Mouse (Mus musculus) MEL (cell line): ENCODE measurements around the gene Tnp2. TPM values are rescaled to one million over a fixed set of nuclear protein-coding genes. Genes with fewer than 3 reads are reported as not detected.

Experiments
- DNase-seq: peaks from one replicate; pipeline ENCODE4 v3.0.0; 2011; ENCODE audit warnings: low read depth, low spot score
- H3K27ac ChIP-seq: 2 replicates; pipeline ENCODE4 v1.5.1; 2012; ENCODE audit warnings: low read depth, mild to moderate bottlenecking, control low read depth, low read length, moderate library complexity; ENCODE audit not compliant: control insufficient read depth
- H3K27me3 ChIP-seq, 2 experiments: fragments of 150-350 bp in 1 of 2; sonication (generic) in 1 of 2; 2 replicates each; pipeline ENCODE4 v1.6.1; 2012; ENCODE audit warnings: low read length in 2 of 2, mild to moderate bottlenecking in 2 of 2, improper control_type of control experiment in 1 of 2, moderate library complexity in 1 of 2; ENCODE audit not compliant: insufficient read depth in 2 of 2, control insufficient read depth in 1 of 2
- H3K36me3 ChIP-seq, 2 experiments: 2 replicates each; pipeline ENCODE4 v1.6.1; 2012 to 2014; ENCODE audit warnings: low read length in 2 of 2, improper control_type of control experiment in 1 of 2, inconsistent platforms in 1 of 2, mild to moderate bottlenecking in 1 of 2; ENCODE audit not compliant: insufficient read depth in 2 of 2, control insufficient read depth in 1 of 2
- H3K4me1 ChIP-seq, 2 experiments: fragments of 150-350 bp in 1 of 2; sonication (generic) in 1 of 2; 2 replicates each; pipeline ENCODE4 v1.6.1; 2012; ENCODE audit warnings: low read length in 2 of 2, improper control_type of control experiment in 1 of 2, mild to moderate bottlenecking in 1 of 2; ENCODE audit not compliant: insufficient read depth in 2 of 2, control insufficient read depth in 1 of 2
- H3K4me3 ChIP-seq, 2 experiments: fragments of 150-350 bp in 1 of 2; sonication (generic) in 1 of 2; 2 replicates each; pipeline ENCODE4 v1.5.1; 2012; ENCODE audit warnings: low read depth in 2 of 2, low read length in 2 of 2, mild to moderate bottlenecking in 2 of 2, moderate library complexity in 2 of 2, control low read depth in 1 of 2, improper control_type of control experiment in 1 of 2; ENCODE audit not compliant: control insufficient read depth in 1 of 2, insufficient read depth in 1 of 2
- H3K79me2 ChIP-seq: 2 replicates; pipeline ENCODE4 v1.6.1; 2012; ENCODE audit warnings: mild to moderate bottlenecking, low read length, moderate library complexity; ENCODE audit not compliant: control insufficient read depth, poor library complexity, insufficient read depth
- H3K9ac ChIP-seq: 2 replicates; pipeline ENCODE4 v1.6.1; 2012; ENCODE audit warnings: low read depth, mild to moderate bottlenecking, control low read depth, low read length, moderate library complexity; ENCODE audit not compliant: control insufficient read depth, poor library complexity, severe bottlenecking
- H3K9me3 ChIP-seq: fragments of 150-350 bp; sonication (generic); replicated peaks from 2 replicates; pipeline ENCODE4 v1.6.1; 2012; ENCODE audit warnings: mild to moderate bottlenecking, low read length, improper control_type of control experiment, moderate library complexity; ENCODE audit not compliant: insufficient read depth
- BHLHE40 ChIP-seq: IDR thresholded peaks from 2 replicates; pipeline ENCODE4 v1.6.1; 2012; ENCODE audit warnings: low read depth, mild to moderate bottlenecking, inconsistent platforms, low read length, improper control_type of control experiment, borderline replicate concordance
- CHD1 ChIP-seq: IDR thresholded peaks from 2 replicates; pipeline ENCODE4 v1.6.1; 2012; ENCODE audit warnings: low read depth, mild to moderate bottlenecking, inconsistent platforms, low read length, improper control_type of control experiment
- CHD2 ChIP-seq: IDR thresholded peaks from 2 replicates; pipeline ENCODE4 v1.6.1; 2011; ENCODE audit warnings: low read length, improper control_type of control experiment
- CTCF ChIP-seq, 3 experiments: IDR thresholded peaks in 2 of 3; conservative IDR thresholded peaks in 1 of 3; 2 replicates each; pipeline ENCODE4 v1.5.1; 2011 to 2012; ENCODE audit warnings: low read length in 3 of 3, low read depth in 2 of 3, mild to moderate bottlenecking in 2 of 3, improper control_type of control experiment in 1 of 3, inconsistent platforms in 1 of 3, mixed read lengths in 1 of 3, moderate library complexity in 1 of 3; ENCODE audit not compliant: control insufficient read depth in 1 of 3, insufficient read depth in 1 of 3, poor library complexity in 1 of 3, severe bottlenecking in 1 of 3
- E2F4 ChIP-seq: IDR thresholded peaks from 2 replicates; pipeline ENCODE4 v1.6.1; 2011; ENCODE audit warnings: low read depth, low read length, improper control_type of control experiment, borderline replicate concordance
- ELF1 ChIP-seq: IDR thresholded peaks from 2 replicates; pipeline ENCODE4 v1.6.1; 2014; ENCODE audit warnings: low read depth, mild to moderate bottlenecking, inconsistent platforms, low read length, improper control_type of control experiment, moderate library complexity
- EP300 ChIP-seq, 2 experiments: IDR thresholded peaks; 2 replicates each; pipeline ENCODE4 v1.6.1; 2011; ENCODE audit warnings: improper control_type of control experiment in 2 of 2, low read length in 2 of 2, low read depth in 1 of 2, mild to moderate bottlenecking in 1 of 2
- ETS1 ChIP-seq: IDR thresholded peaks from 2 replicates; pipeline ENCODE4 v1.6.1; 2012; ENCODE audit warnings: low read depth, mild to moderate bottlenecking, inconsistent platforms, low read length, improper control_type of control experiment, moderate library complexity
- GATA1 ChIP-seq: IDR thresholded peaks from 2 replicates; pipeline ENCODE4 v1.6.1; 2011; ENCODE audit warnings: low read depth, low read length, improper control_type of control experiment
- HCFC1 ChIP-seq: IDR thresholded peaks from 2 replicates; pipeline ENCODE4 v1.6.1; 2012; ENCODE audit warnings: low read depth, mild to moderate bottlenecking, inconsistent platforms, low read length, improper control_type of control experiment, moderate library complexity
- MAFK ChIP-seq: IDR thresholded peaks from 2 replicates; pipeline ENCODE4 v1.6.1; 2011; ENCODE audit warnings: low read depth, mild to moderate bottlenecking, low read length, improper control_type of control experiment, borderline replicate concordance
- MAX ChIP-seq: IDR thresholded peaks from 2 replicates; pipeline ENCODE4 v1.6.1; 2011; ENCODE audit warnings: low read length, improper control_type of control experiment
- MYC ChIP-seq: IDR thresholded peaks from 2 replicates; pipeline ENCODE4 v1.6.1; 2011; ENCODE audit warnings: low read depth, mild to moderate bottlenecking, low read length, improper control_type of control experiment, moderate library complexity
- NELFE ChIP-seq: IDR thresholded peaks from 2 replicates; pipeline ENCODE4 v1.6.1; 2011; ENCODE audit warnings: low read depth, low read length, improper control_type of control experiment
- NRF1 ChIP-seq: IDR thresholded peaks from 2 replicates; pipeline ENCODE4 v1.6.1; 2014; ENCODE audit warnings: low read depth, mild to moderate bottlenecking, inconsistent platforms, low read length, improper control_type of control experiment, moderate library complexity; ENCODE audit not compliant: poor library complexity, insufficient read depth, severe bottlenecking
- POLR2A ChIP-seq, 2 experiments: IDR thresholded peaks; 2 replicates each; pipeline ENCODE4 v1.6.1; 2011 to 2012; ENCODE audit warnings: low read length in 2 of 2, mild to moderate bottlenecking in 2 of 2, control low read depth in 1 of 2, improper control_type of control experiment in 1 of 2, low read depth in 1 of 2, moderate library complexity in 1 of 2; ENCODE audit not compliant: control insufficient read depth in 1 of 2, insufficient read depth in 1 of 2, poor library complexity in 1 of 2
- POLR2AphosphoS2 ChIP-seq: IDR thresholded peaks from 2 replicates; pipeline ENCODE4 v1.6.1; 2011; ENCODE audit warnings: low read length, improper control_type of control experiment
- POLR2AphosphoS5 ChIP-seq: IDR thresholded peaks from 2 replicates; pipeline ENCODE4 v1.6.1; 2012; ENCODE audit warnings: low read depth, borderline replicate concordance, mild to moderate bottlenecking, inconsistent platforms, low read length, moderate library complexity, mixed read lengths
- RCOR1 ChIP-seq: IDR thresholded peaks from 2 replicates; pipeline ENCODE4 v1.6.1; 2012; ENCODE audit warnings: low read depth, mild to moderate bottlenecking, inconsistent platforms, low read length, improper control_type of control experiment
- SIN3A ChIP-seq: IDR thresholded peaks from 2 replicates; pipeline ENCODE4 v1.6.1; 2012; ENCODE audit warnings: low read length, improper control_type of control experiment, inconsistent platforms
- SMC3 ChIP-seq: IDR thresholded peaks from 2 replicates; pipeline ENCODE4 v1.6.1; 2011; ENCODE audit warnings: low read depth, low read length, improper control_type of control experiment
- TAL1 ChIP-seq: IDR thresholded peaks from 2 replicates; pipeline ENCODE4 v1.6.1; 2012; ENCODE audit warnings: mild to moderate bottlenecking, inconsistent platforms, low read length, moderate library complexity, mixed read lengths
- TBP ChIP-seq: IDR thresholded peaks from 2 replicates; pipeline ENCODE4 v1.8.0; 2011; ENCODE audit warnings: low read depth, low read length, improper control_type of control experiment
- TCF12 ChIP-seq: IDR thresholded peaks from 2 replicates; pipeline ENCODE4 v1.6.1; 2014; ENCODE audit warnings: low read depth, mild to moderate bottlenecking, inconsistent platforms, low read length, improper control_type of control experiment, moderate library complexity
- ZKSCAN1 ChIP-seq: IDR thresholded peaks from 2 replicates; pipeline ENCODE4 v1.6.1; 2012; ENCODE audit warnings: low read depth, mild to moderate bottlenecking, inconsistent platforms, low read length, improper control_type of control experiment, moderate library complexity
- ZNF384 ChIP-seq: IDR thresholded peaks from 2 replicates; pipeline ENCODE4 v1.6.1; 2012; ENCODE audit warnings: low read depth, mild to moderate bottlenecking, inconsistent platforms, low read length, improper control_type of control experiment
- polyA plus RNA-seq, 2 experiments: library from polyadenylated mRNA; stranded (reverse) in 1 of 2; unstranded in 1 of 2; fragments of >175 nt in 1 of 2; fragments of >200 nt in 1 of 2; gene quantifications; 2 replicates each; pipeline versions ENCODE4 v1.2.1 to v1.2.4; 2012; ENCODE audit warnings: low replicate concordance in 2 of 2, low read depth in 1 of 2; ENCODE audit not compliant: insufficient read length in 2 of 2, insufficient read depth in 1 of 2, missing spikeins in 1 of 2
- total RNA-seq: library from RNA; depleted of rRNA; stranded (reverse); fragments of 300-350 nt; gene quantifications from 2 replicates; pipeline ENCODE4 v1.2.3, GENCODE M21; 2012

The Tnp2 gene
- total and polyA plus RNA-seq, 3 experiments: not detected

GRCm38 (mm10) chr16:10786288-10786687, 2.2 kb downstream of the Tnp2 start (continued):
- TF ChIP-seq POLR2AphosphoS5 (no peak), SIN3A (peak; percentile 89)

- Histone ChIP-seq H3K27me3 (peaks cover 0 to 4% of the 10 kb centered on the region in 2 experiments; a peak in 2 of 4 replicates), H3K27ac (peak within 1 kb of the TSS; percentile 72), H3K79me2 (no peaks in the 10 kb centered on the region; the same call in 1 of the 2 replicates), H3K4me3 (peak within 1 kb of the TSS; percentile 95 to 100), H3K9ac (peak within 1 kb of the TSS; percentile 86), H3K4me1 (peaks cover 0 to 3% of the 10 kb centered on the region in 2 experiments; a peak in 1 of 4 replicates), H3K9me3 (no peaks in the 10 kb centered on the region), H3K36me3 (no peaks in the 10 kb centered on the region)
- peak; percentile 94 for DNase-seq
- no peak for TF ChIP-seq MAFK
- no peak for TF ChIP-seq CHD1
- TF ChIP-seq BHLHE40: no peak
- TF ChIP-seq CHD2: no peak
- no peak for TF ChIP-seq TCF12
- 0 out of 2 replicates have a peak, but pooled peaks have one; percentile 16 for TF ChIP-seq HCFC1
- TF ChIP-seq ZKSCAN1: no peak
- peak in 1 of 3 experiments; percentile 1; a peak in 1 of 6 replicates for TF ChIP-seq CTCF (IDR thresholded peaks at IDR 0.05 in 2 of 3, conservative IDR thresholded peaks at IDR 0.05 in 1 of 3; ENCODE audit: control insufficient read depth in 1 of 3, insufficient read depth in 1 of 3, low read depth in 2 of 3, low read length in 3 of 3, poor library complexity in 1 of 3, severe bottlenecking in 1 of 3)
- TF ChIP-seq TBP: peak; percentile 63; the same call in 1 of the 2 replicates
- peak; percentile 76 for TF ChIP-seq SIN3A
- no peak for TF ChIP-seq MYC
- no peak for TF ChIP-seq ZNF384
- TF ChIP-seq POLR2AphosphoS5: no peak
- no peak for TF ChIP-seq ELF1
- TF ChIP-seq TAL1: no peak
- TF ChIP-seq ETS1: peak; percentile 59; the same call in 1 of the 2 replicates
- TF ChIP-seq POLR2AphosphoS2: no peak
- peak; percentile 82 for TF ChIP-seq NRF1
- TF ChIP-seq NELFE: no peak; the same call in none of the 2 replicates
- TF ChIP-seq POLR2A (IDR thresholded peaks at IDR 0.05; ENCODE audit: control insufficient read depth in 1 of 2, insufficient read depth in 1 of 2, low read depth in 1 of 2, low read length in 2 of 2, poor library complexity in 1 of 2): peak; percentile 40 to 64; a peak in 1 of 4 replicates
- no peak for TF ChIP-seq GATA1
- TF ChIP-seq MAX: no peak
- no peak for TF ChIP-seq E2F4
- TF ChIP-seq SMC3: no peak
- TF ChIP-seq EP300 (IDR thresholded peaks at IDR 0.05; ENCODE audit: low read depth in 1 of 2, low read length in 2 of 2): no peak
- TF ChIP-seq RCOR1: no peak
Measured at GRCm38 (mm10) chr16:10785371-10786231, 2.9 kb downstream of the Tnp2 start, which contains the start of gene Socs1. Socs1 (minus strand) TSS chr16:10785536.
